Mouse (Mus musculus) NIH3T3 (cell line): Measurements from ENCODE around the gene Scn1a.

ENCODE experiments used
- DNase-seq: peaks from one replicate; pipeline ENCODE4 v3.0.0-alpha.2; 2012; ENCODE audit warnings: low read depth

Scn1a gene

DNA sequence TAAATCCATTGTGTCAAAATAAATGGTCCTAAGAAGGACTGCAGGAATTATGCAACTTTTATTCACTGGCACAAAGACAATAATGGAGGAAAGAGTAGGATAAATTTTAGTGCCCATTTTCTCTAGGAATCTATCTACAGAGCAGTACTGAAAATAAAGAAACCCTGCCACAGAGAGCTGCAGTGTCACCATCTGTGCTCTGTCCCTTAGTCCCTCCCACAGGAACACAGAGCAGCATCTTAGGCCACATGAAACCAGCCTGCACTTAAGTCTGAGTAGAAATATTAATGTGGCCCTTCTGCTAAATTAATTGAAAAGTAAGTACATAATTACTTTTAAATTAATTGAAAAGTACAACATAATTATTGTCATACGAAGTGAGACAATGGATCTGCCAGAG lies 196.6 kb downstream of the Scn1a start:
- no peak for DNase-seq

- no peak for DNase-seq
These were observed 200.3 kb downstream of the Scn1a start for GRCm38 (mm10) chr2:66240334-66240733.

DNA sequence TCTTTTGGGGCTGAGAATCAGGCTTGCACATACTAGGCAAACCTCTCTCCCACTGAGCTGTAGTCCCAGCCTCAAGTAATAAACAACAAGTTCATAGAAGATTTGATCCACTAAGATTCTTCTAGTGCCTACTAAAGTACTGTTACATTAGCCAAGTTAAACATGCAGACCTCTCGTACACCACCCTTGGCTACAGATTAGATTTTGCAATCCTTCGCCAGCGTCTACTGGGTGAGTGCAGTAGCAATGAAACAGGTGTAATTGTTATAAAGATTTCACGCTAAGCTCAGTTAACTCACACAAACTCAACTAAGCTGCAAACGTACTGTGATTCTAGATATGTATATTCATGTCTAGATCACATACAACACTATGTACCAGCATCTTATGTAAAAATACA lies 201.8 kb downstream of the Scn1a start:
- no peak for DNase-seq

- no peak for DNase-seq
These were observed 219.7 kb downstream of the Scn1a start for GRCm38 (mm10) chr2:66220954-66221353.
